Mouse (Mus musculus): ENCODE results near the gene Hist1h4c. TPM values are rescaled to one million over a fixed set of nuclear protein-coding genes. Genes with fewer than 3 reads are reported as not detected.

Gene Hist1h4c
- total and polyA plus RNA-seq, 2 experiments from 2014 or later: 4.6 to 1,400 TPM

DNA sequence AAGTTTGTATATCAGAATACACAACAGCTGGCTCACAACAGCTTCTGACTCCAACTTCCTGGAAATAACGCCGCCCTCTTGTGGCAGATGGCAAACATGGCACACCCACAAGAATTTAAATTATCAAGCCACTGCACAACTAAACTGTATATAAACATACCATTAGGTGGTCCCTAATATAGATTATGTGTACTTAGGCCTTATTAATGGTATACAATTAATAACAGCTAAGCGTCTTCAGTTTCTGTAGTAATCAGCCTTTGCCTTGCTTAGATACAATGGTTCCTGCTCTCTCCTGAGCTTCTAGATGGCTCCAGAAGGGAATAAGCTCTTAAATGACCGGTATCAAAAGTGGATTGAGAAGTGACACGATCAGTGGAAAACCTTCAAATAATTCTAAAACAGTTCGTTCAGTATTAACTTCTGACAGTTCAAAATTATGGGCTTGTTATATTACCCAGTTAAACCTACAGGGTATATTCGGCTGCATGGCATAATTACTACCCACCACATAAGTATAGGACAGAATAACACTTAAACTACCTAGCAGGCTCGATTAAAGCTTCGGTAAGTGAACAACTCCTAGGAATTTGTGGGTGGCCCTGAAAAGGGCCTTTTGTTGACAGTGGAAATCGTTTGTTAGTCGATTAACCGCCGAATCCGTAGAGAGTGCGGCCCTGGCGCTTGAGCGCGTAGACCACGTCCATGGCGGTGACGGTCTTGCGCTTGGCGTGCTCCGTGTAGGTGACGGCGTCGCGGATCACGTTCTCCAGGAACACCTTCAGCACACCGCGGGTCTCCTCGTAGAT is 559 bp downstream of the Hist1h4c start:
- H3K4me3 ChIP-seq (ENCODE audit: low read length): peak overlapping the region; percentile 43
- H3K27me3 ChIP-seq (ENCODE audit: insufficient read depth, low read length): no peaks in the 10 kb centered on the region
- no peaks in the 10 kb centered on the region for H3K4me1 ChIP-seq (ENCODE audit: insufficient read depth, low read length)
- H3K36me3 ChIP-seq (ENCODE audit: insufficient read depth, low read length): no peaks in the 10 kb centered on the region
- H3K9ac ChIP-seq (replicated peaks; ENCODE audit: low read length): peak overlapping the region; percentile 55
- under 1% methylated on average over 22 of the region's 32 CpGs for WGBS
- no peaks in the 10 kb centered on the region for H3K9me3 ChIP-seq (ENCODE audit: low read length)
- peak; percentile 84 for TF ChIP-seq CTCF (IDR thresholded peaks at IDR 0.05; ENCODE audit: low read depth)
- H3K27ac ChIP-seq: peak overlapping the region; percentile 87
- DNase-seq (ENCODE audit: low spot score) (peak; percentile 83), ATAC-seq (peak; percentile 88)
- H3K4me2 ChIP-seq (ENCODE audit: low read depth, low read length): peak overlapping the region; percentile 78

GRCm38 (mm10) chr13:23696061-23696474 is 2.2 kb downstream of the Hist1h4c start:
- no peak for TF ChIP-seq CTCF (IDR thresholded peaks at IDR 0.05; ENCODE audit: low read depth)
- Histone ChIP-seq H3K4me2 (ENCODE audit: low read depth, low read length) (no peak overlapping the region), H3K4me3 (ENCODE audit: low read length) (no peak overlapping the region), H3K27ac (no peak overlapping the region), H3K9me3 (ENCODE audit: low read length) (no peaks in the 10 kb centered on the region), H3K9ac (replicated peaks; ENCODE audit: low read length) (no peak overlapping the region), H3K27me3 (ENCODE audit: insufficient read depth, low read length) (no peaks in the 10 kb centered on the region), H3K4me1 (ENCODE audit: insufficient read depth, low read length) (no peaks in the 10 kb centered on the region), H3K36me3 (ENCODE audit: insufficient read depth, low read length) (no peaks in the 10 kb centered on the region)
- no peak for DNase-seq (ENCODE audit: low spot score)
- ATAC-seq: no peak
- 67% methylated on average over 15 of the region's 15 CpGs for WGBS

DNA sequence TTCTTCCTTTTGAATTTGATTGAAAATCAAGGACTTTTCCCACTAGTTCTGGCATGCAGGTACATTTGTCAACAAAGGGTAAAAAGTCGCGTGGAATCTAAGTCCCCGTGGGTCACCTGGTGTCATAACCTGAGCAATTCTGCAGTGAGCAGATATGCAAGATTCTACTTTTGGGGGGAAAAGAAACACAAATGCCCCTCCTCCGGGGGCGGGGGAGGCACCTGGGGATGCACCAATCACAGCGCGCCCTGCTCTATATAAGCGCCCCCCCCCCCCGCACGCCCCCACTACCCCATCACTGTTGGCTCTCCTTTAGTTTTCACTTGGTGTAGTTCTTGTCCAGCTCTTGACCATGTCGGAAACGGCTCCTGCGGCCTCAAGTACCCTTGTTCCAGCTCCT is 2.7 kb downstream of the Hist1h4c start, which contains the start of gene Hist1h1t:
Hist1h1t (plus strand) TSS at position 301 of the 400 bp plus-strand sequence.
- Histone ChIP-seq H3K27me3 (ENCODE audit: insufficient read depth, low read length) (no peaks in the 10 kb centered on the region), H3K27ac (no peak within 1 kb of the TSS), H3K4me2 (ENCODE audit: low read depth, low read length) (no peak within 1 kb of the TSS), H3K36me3 (ENCODE audit: insufficient read depth, low read length) (no peaks in the 10 kb centered on the region), H3K9me3 (ENCODE audit: low read length) (no peaks in the 10 kb centered on the region), H3K4me1 (ENCODE audit: insufficient read depth, low read length) (no peaks in the 10 kb centered on the region), H3K4me3 (ENCODE audit: low read length) (no peak within 1 kb of the TSS), H3K9ac (replicated peaks; ENCODE audit: low read length) (no peak within 1 kb of the TSS)
- ATAC-seq (no peak), DNase-seq (ENCODE audit: low spot score) (no peak)
- TF ChIP-seq CTCF (IDR thresholded peaks at IDR 0.05; ENCODE audit: low read depth): no peak
- 53% methylated on average over 13 of the region's 13 CpGs for WGBS

GRCm38 (mm10) chr13:23694956-23695355 is 3.3 kb downstream of the Hist1h4c start:
- TF ChIP-seq CTCF (IDR thresholded peaks at IDR 0.05; ENCODE audit: low read depth): no peak
- no peak overlapping the region for H3K4me3 ChIP-seq (ENCODE audit: low read length)
- H3K27me3 ChIP-seq (ENCODE audit: insufficient read depth, low read length): no peaks in the 10 kb centered on the region
- no peak for ATAC-seq
- no peaks in the 10 kb centered on the region for H3K9me3 ChIP-seq (ENCODE audit: low read length)
- H3K9ac ChIP-seq (replicated peaks; ENCODE audit: low read length): no peak overlapping the region
- no peaks in the 10 kb centered on the region for H3K36me3 ChIP-seq (ENCODE audit: insufficient read depth, low read length)
- no peak overlapping the region for H3K27ac ChIP-seq
- no peak overlapping the region for H3K4me2 ChIP-seq (ENCODE audit: low read depth, low read length)
- H3K4me1 ChIP-seq (ENCODE audit: insufficient read depth, low read length): no peaks in the 10 kb centered on the region
- 96% methylated on average over 9 of the region's 9 CpGs for WGBS
- DNase-seq (ENCODE audit: low spot score): no peak

DNA sequence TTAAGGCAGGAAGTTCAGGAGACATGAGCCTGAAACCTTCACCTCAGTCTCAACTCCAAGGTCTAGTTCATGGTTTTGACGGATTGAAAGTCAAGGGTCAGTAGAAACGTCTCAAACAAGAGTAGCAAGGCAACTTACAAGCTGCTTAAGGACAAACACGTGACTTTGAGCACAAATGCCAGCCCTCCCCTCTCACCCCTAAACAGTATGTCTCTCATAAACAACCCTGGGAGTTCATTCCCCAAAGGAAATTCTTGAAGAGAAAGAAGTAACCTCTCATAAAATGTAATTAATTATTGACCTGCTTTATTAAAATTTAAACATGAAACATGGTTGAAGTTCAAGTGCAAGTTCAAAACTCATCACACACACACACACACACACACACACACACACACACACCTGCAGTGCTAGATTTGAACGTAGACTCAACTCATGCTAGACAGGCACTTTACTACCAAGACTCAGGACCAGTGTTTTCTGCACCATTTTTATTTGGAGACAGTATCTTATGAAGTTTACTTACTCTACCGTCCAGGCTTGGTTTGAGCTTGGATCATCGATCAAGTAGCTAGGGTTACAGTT is 4.3 kb downstream of the Hist1h4c start:
- TF ChIP-seq CTCF (IDR thresholded peaks at IDR 0.05; ENCODE audit: low read depth): no peak
- WGBS: 82% methylated on average over 6 of the region's 6 CpGs

GRCm38 (mm10) chr13:23689459-23689858 is 8.8 kb downstream of the Hist1h4c start:
- no peaks in the 10 kb centered on the region; the same call in 1 of the 2 replicates for H3K4me1 ChIP-seq (ENCODE audit: insufficient read depth, low read length)
- no peaks in the 10 kb centered on the region for H3K36me3 ChIP-seq (ENCODE audit: insufficient read depth, low read length)
- no peaks in the 10 kb centered on the region for H3K9me3 ChIP-seq (ENCODE audit: low read length)
- WGBS: 74% methylated on average over 2 of the region's 2 CpGs
- H3K27me3 ChIP-seq (ENCODE audit: insufficient read depth, low read length): no peaks in the 10 kb centered on the region
- no peak for ATAC-seq
- H3K4me2 ChIP-seq (ENCODE audit: low read depth, low read length): no peak overlapping the region
- no peak overlapping the region for H3K9ac ChIP-seq (replicated peaks; ENCODE audit: low read length)
- H3K4me3 ChIP-seq (ENCODE audit: low read length): no peak overlapping the region
- no peak for DNase-seq (ENCODE audit: low spot score)
- no peak overlapping the region for H3K27ac ChIP-seq
- no peak for TF ChIP-seq CTCF (IDR thresholded peaks at IDR 0.05; ENCODE audit: low read depth)

More for the DNA sequence above, 4.3 kb downstream of the Hist1h4c start:
- DNase-seq (ENCODE audit: low spot score): no peak
- H3K27ac ChIP-seq: no peak overlapping the region
- no peak overlapping the region for H3K4me2 ChIP-seq (ENCODE audit: low read depth, low read length)
- H3K9me3 ChIP-seq (ENCODE audit: low read length): no peaks in the 10 kb centered on the region
- H3K4me1 ChIP-seq (ENCODE audit: insufficient read depth, low read length): no peaks in the 10 kb centered on the region
- no peaks in the 10 kb centered on the region for H3K36me3 ChIP-seq (ENCODE audit: insufficient read depth, low read length)
- H3K4me3 ChIP-seq (ENCODE audit: low read length): no peak overlapping the region
- H3K9ac ChIP-seq (replicated peaks; ENCODE audit: low read length): no peak overlapping the region
- no peak for ATAC-seq
- no peaks in the 10 kb centered on the region for H3K27me3 ChIP-seq (ENCODE audit: insufficient read depth, low read length)

DNA sequence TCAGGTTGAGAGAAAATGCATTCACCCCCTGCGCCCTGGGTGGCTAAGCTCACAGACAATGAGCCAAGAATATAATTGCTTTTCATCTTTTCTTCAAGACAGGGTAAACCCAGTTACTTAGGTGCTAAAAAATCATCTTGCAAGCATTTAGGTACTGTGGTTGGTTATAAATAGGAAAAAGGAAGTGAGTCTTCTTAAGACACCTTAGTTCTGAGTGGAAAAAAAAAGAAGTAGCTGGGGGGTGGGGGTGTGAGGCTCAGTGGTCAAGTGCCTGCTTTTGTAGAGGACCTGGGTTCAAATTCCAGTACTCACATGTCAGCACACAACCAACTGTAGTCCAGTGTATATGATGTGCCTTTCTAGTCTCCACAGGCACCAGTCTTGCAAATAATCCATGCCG is 9.3 kb downstream of the Hist1h4c start:
- Histone ChIP-seq H3K27ac (no peak overlapping the region), H3K4me2 (ENCODE audit: low read depth, low read length) (no peak overlapping the region), H3K4me1 (ENCODE audit: insufficient read depth, low read length) (no peaks in the 10 kb centered on the region; the same call in 1 of the 2 replicates), H3K9ac (replicated peaks; ENCODE audit: low read length) (no peak overlapping the region), H3K4me3 (ENCODE audit: low read length) (no peak overlapping the region), H3K36me3 (ENCODE audit: insufficient read depth, low read length) (no peaks in the 10 kb centered on the region), H3K27me3 (ENCODE audit: insufficient read depth, low read length) (no peaks in the 10 kb centered on the region), H3K9me3 (ENCODE audit: low read length) (no peaks in the 10 kb centered on the region)
- 95% methylated on average over 2 of the region's 2 CpGs for WGBS
- no peak for TF ChIP-seq CTCF (IDR thresholded peaks at IDR 0.05; ENCODE audit: low read depth)
- no peak for ATAC-seq
- no peak for DNase-seq (ENCODE audit: low spot score)

Data from hindbrain, postnatal 0 days (tissue).